Comparison of ENCODE assay signal across 18 mouse cellular contexts in genomic region chr6:101274846-101275245, GRCm38 (mm10).
DNase-seq lines count a peak whose midpoint lies in the region; ATAC-seq and TF ChIP-seq lines count a peak whose summit lies in the region.
"Had no signal": no experiment of that assay in that cellular context is flagged by ENCODE, and none has a peak within 500 bp of the region (broad histone marks: within the 10 kb centered on the region; RNA-seq: fewer than 3 reads in every experiment).

No protein-coding gene starts in this region.

- H3K9me3 ChIP-seq in heart, embryonic 14.5 days (ENCODE audit: control insufficient read depth, low read length), result no peaks in the 10 kb centered on the region
- H3K9me3 ChIP-seq in lung, embryonic 15.5 days, result no peaks in the 10 kb centered on the region
- no peaks in the 10 kb centered on the region for H3K9me3 ChIP-seq in stomach, embryonic 16.5 days (replicated peaks; ENCODE audit: control insufficient read depth, low read length)
- H3K9me3 ChIP-seq: embryonic facial prominence, embryonic 15.5 days; forebrain, embryonic 15.5 days; hindbrain, embryonic 10.5 days; liver, embryonic 13.5 days; midbrain, embryonic 15.5 days had no signal

- H3K27ac ChIP-seq in liver, adult 2 months (replicated peaks; ENCODE audit: insufficient read depth, low read depth, low read length), result no peak overlapping the region
- peak overlapping the region; percentile 72 to 87 for H3K27ac ChIP-seq in heart, embryonic 14.5 days (replicated peaks in 1 of 2; ENCODE audit: control insufficient read depth in 1 of 2, insufficient read depth in 1 of 2, low read depth in 2 of 2, low read length in 2 of 2)
- 0 out of 2 replicates have a peak overlapping the region, but pooled peaks have one; percentile 3 for H3K27ac ChIP-seq in lung, embryonic 15.5 days
- H3K27ac ChIP-seq in stomach, embryonic 16.5 days (ENCODE audit: low read length), result peak overlapping the region; percentile 77
- H3K27ac ChIP-seq: embryonic facial prominence, embryonic 15.5 days; forebrain, embryonic 15.5 days; hindbrain, embryonic 10.5 days; liver, embryonic 13.5 days; midbrain, embryonic 15.5 days had no signal

- no peaks in the 10 kb centered on the region for H3K27me3 ChIP-seq in liver, adult 2 months (ENCODE audit: control insufficient read depth, insufficient read depth, low read length)
- no peaks in the 10 kb centered on the region for H3K27me3 ChIP-seq in heart, embryonic 14.5 days (ENCODE audit: control insufficient read depth, insufficient read depth, low read length)
- H3K27me3 ChIP-seq in lung, embryonic 15.5 days, result no peaks in the 10 kb centered on the region
- H3K27me3 ChIP-seq in stomach, embryonic 16.5 days (ENCODE audit: control insufficient read depth, insufficient read depth, low read length), result no peaks in the 10 kb centered on the region
- H3K27me3 ChIP-seq: embryonic facial prominence, embryonic 15.5 days; liver, embryonic 13.5 days had no signal

- peak; percentile 20 for DNase-seq in liver, adult 2 months (ENCODE audit: extremely low read depth, low read depth, low spot score)
- DNase-seq in liver, result no peak
- no peak for DNase-seq in left cerebral cortex, adult 11 months (ENCODE audit: low spot score)
- DNase-seq in layer of hippocampus, postnatal 10 days (ENCODE audit: low spot score in 2 of 2), result no peak
- no peak for DNase-seq in right cerebral cortex, adult 2 months (ENCODE audit: low spot score in 2 of 2)
- DNase-seq: adrenal gland, adult 8-10 months; cerebellum, adult 8-10 months; gastrocnemius, postnatal 10 days; kidney, postnatal 25 days; liver, embryonic 13.5 days had no signal

- no peaks in the 10 kb centered on the region for H3K36me3 ChIP-seq in liver, adult 2 months (ENCODE audit: control insufficient read depth, insufficient read depth, low read length)
- H3K36me3 ChIP-seq in heart, embryonic 14.5 days (ENCODE audit: control insufficient read depth, insufficient read depth, low read length), result peaks cover 12% of the 10 kb centered on the region; the same call in 1 of the 2 replicates
- H3K36me3 ChIP-seq in lung, embryonic 15.5 days, result no peaks in the 10 kb centered on the region
- H3K36me3 ChIP-seq in stomach, embryonic 16.5 days (ENCODE audit: control insufficient read depth, insufficient read depth, low read length), result no peaks in the 10 kb centered on the region
- H3K36me3 ChIP-seq: embryonic facial prominence, embryonic 15.5 days; forebrain, embryonic 15.5 days; hindbrain, embryonic 10.5 days; liver, embryonic 13.5 days; midbrain, embryonic 15.5 days had no signal

- H3K4me1 ChIP-seq in liver, adult 2 months (ENCODE audit: control insufficient read depth, insufficient read depth, low read length), result peaks cover 3% of the 10 kb centered on the region; the same call in 1 of the 2 replicates
- peaks cover 36 to 72% of the 10 kb centered on the region in 2 experiments for H3K4me1 ChIP-seq in heart, embryonic 14.5 days (ENCODE audit: control insufficient read depth in 2 of 2, insufficient read depth in 2 of 2, low read length in 2 of 2)
- peaks cover 86% of the 10 kb centered on the region for H3K4me1 ChIP-seq in lung, embryonic 15.5 days
- peaks cover 58% of the 10 kb centered on the region for H3K4me1 ChIP-seq in stomach, embryonic 16.5 days (ENCODE audit: control insufficient read depth, insufficient read depth, low read length)

- WGBS in liver, adult 2 months, result 48% methylated on average over 2 of the region's 2 CpGs
- WGBS in heart, embryonic 14.5 days, result 30% methylated on average over 2 of the region's 2 CpGs
- 57% methylated on average over 2 of the region's 2 CpGs for WGBS in lung, embryonic 15.5 days
- WGBS in stomach, embryonic 16.5 days, result 48% methylated on average over 2 of the region's 2 CpGs

- no peaks in the 10 kb centered on the region; the same call in 1 of the 2 replicates for H3K79me2 ChIP-seq in liver, adult 2 months (ENCODE audit: control insufficient read depth, insufficient read depth, low read length)

- no peak for TF ChIP-seq POLR2A in liver, adult 2 months (IDR thresholded peaks at IDR 0.05; ENCODE audit: extremely low read depth, insufficient read depth, low read length)

- H3K4me2 ChIP-seq in heart, embryonic 14.5 days (ENCODE audit: low read length), result no peak overlapping the region
- no peak overlapping the region for H3K4me2 ChIP-seq in lung, embryonic 15.5 days
- H3K4me2 ChIP-seq in stomach, embryonic 16.5 days (ENCODE audit: low read depth, low read length), result no peak overlapping the region
- H3K4me2 ChIP-seq: embryonic facial prominence, embryonic 15.5 days; forebrain, embryonic 15.5 days; liver, embryonic 13.5 days; midbrain, embryonic 15.5 days had no signal

- no peak overlapping the region for H3K9ac ChIP-seq in liver, adult 2 months (ENCODE audit: low read depth, low read length)
- no peak overlapping the region for H3K9ac ChIP-seq in heart, embryonic 14.5 days (ENCODE audit: low read length)
- no peak overlapping the region for H3K9ac ChIP-seq in lung, embryonic 15.5 days
- no peak overlapping the region for H3K9ac ChIP-seq in stomach, embryonic 16.5 days (ENCODE audit: low read length)
- H3K9ac ChIP-seq: embryonic facial prominence, embryonic 15.5 days; forebrain, embryonic 15.5 days; liver, embryonic 13.5 days; midbrain, embryonic 15.5 days had no signal

- ATAC-seq in heart, embryonic 14.5 days (ENCODE audit: insufficient number of reproducible peaks, insufficient read depth, low FRiP score, low read depth), result 0 out of 2 replicates have a peak, but pooled peaks have one; percentile 29
- no peak for ATAC-seq in lung, embryonic 15.5 days (ENCODE audit: borderline replicate concordance, extremely low read depth, low FRiP score, low TSS enrichment)
- peak; percentile 31; the same call in 1 of the 2 replicates for ATAC-seq in stomach, embryonic 16.5 days (ENCODE audit: insufficient read depth, low FRiP score)
- ATAC-seq: forebrain, embryonic 15.5 days; inflammation-experienced regulatory T-cells, adult 6 months; midbrain, embryonic 15.5 days had no signal

- no peak for TF ChIP-seq CTCF in liver, adult 2 months (IDR thresholded peaks at IDR 0.05; ENCODE audit: low read depth, low read length)

- H3K4me3 ChIP-seq in liver, adult 2 months (ENCODE audit: insufficient read depth, low read depth, low read length), result no peak overlapping the region
- H3K4me3 ChIP-seq in heart, embryonic 14.5 days (ENCODE audit: control insufficient read depth in 1 of 2, insufficient read depth in 1 of 2, low read depth in 1 of 2, low read length in 2 of 2), result no peak overlapping the region
- no peak overlapping the region for H3K4me3 ChIP-seq in lung, embryonic 15.5 days
- H3K4me3 ChIP-seq in stomach, embryonic 16.5 days (replicated peaks; ENCODE audit: low read length), result no peak overlapping the region
- H3K4me3 ChIP-seq: embryonic facial prominence, embryonic 15.5 days; forebrain, embryonic 15.5 days; hindbrain, embryonic 10.5 days; liver, embryonic 13.5 days; midbrain, embryonic 15.5 days had no signal
